Mouse (Mus musculus): ENCODE measurements around the gene Dot1l. TPM values are rescaled to one million over a fixed set of nuclear protein-coding genes. Genes with fewer than 3 reads are reported as not detected.

Gene Dot1l
- polyA plus RNA-seq, 1 experiment from 2014 or later, result 34.5 TPM

- 97% methylated on average over 5 of the region's 5 CpGs for WGBS
- no peak overlapping the region for H3K27ac ChIP-seq (ENCODE audit: low read depth, low read length)
- no peak for ATAC-seq (replicated peaks; ENCODE audit: low FRiP score)
- no peak overlapping the region for H3K9ac ChIP-seq (ENCODE audit: low read length)
- H3K4me1 ChIP-seq (replicated peaks; ENCODE audit: control insufficient read depth, insufficient read depth, low read length), result no peaks in the 10 kb centered on the region
- H3K27me3 ChIP-seq (ENCODE audit: control insufficient read depth, insufficient read depth, low read length), result no peaks in the 10 kb centered on the region; the same call in 1 of the 2 replicates
- H3K36me3 ChIP-seq (ENCODE audit: control insufficient read depth, insufficient read depth, low read length), result peaks cover 4% of the 10 kb centered on the region; the same call in 1 of the 2 replicates
- H3K9me3 ChIP-seq (ENCODE audit: control insufficient read depth, low read length), result no peaks in the 10 kb centered on the region
- H3K4me2 ChIP-seq (ENCODE audit: low read depth, low read length, severe bottlenecking), result no peak overlapping the region
- H3K4me3 ChIP-seq (ENCODE audit: low read depth, low read length), result no peak overlapping the region
- no peak for DNase-seq (ENCODE audit: low spot score)
Observed at GRCm38 (mm10) chr10:80777123-80777522, 22.1 kb downstream of the Dot1l start.

GRCm38 (mm10) chr10:80779565-80779964, 24.6 kb downstream of the Dot1l start:
- Histone ChIP-seq H3K4me3 (ENCODE audit: low read depth, low read length) (no peak overlapping the region), H3K27ac (ENCODE audit: low read depth, low read length) (no peak overlapping the region), H3K4me1 (replicated peaks; ENCODE audit: control insufficient read depth, insufficient read depth, low read length) (no peaks in the 10 kb centered on the region), H3K36me3 (ENCODE audit: control insufficient read depth, insufficient read depth, low read length) (peaks cover 9% of the 10 kb centered on the region; the same call in 1 of the 2 replicates), H3K9me3 (ENCODE audit: control insufficient read depth, low read length) (no peaks in the 10 kb centered on the region), H3K9ac (ENCODE audit: low read length) (no peak overlapping the region), H3K27me3 (ENCODE audit: control insufficient read depth, insufficient read depth, low read length) (no peaks in the 10 kb centered on the region; the same call in 1 of the 2 replicates), H3K4me2 (ENCODE audit: low read depth, low read length, severe bottlenecking) (no peak overlapping the region)
- no peak for DNase-seq (ENCODE audit: low spot score)
- ATAC-seq (replicated peaks; ENCODE audit: low FRiP score), result no peak

GRCm38 (mm10) chr10:80784302-80784701, 29.3 kb downstream of the Dot1l start:
- DNase-seq (ENCODE audit: low spot score) (no peak), ATAC-seq (replicated peaks; ENCODE audit: low FRiP score) (no peak)
- Histone ChIP-seq H3K9me3 (ENCODE audit: control insufficient read depth, low read length) (no peaks in the 10 kb centered on the region), H3K4me3 (ENCODE audit: low read depth, low read length) (no peak overlapping the region), H3K27me3 (ENCODE audit: control insufficient read depth, insufficient read depth, low read length) (no peaks in the 10 kb centered on the region), H3K4me2 (ENCODE audit: low read depth, low read length, severe bottlenecking) (no peak overlapping the region), H3K9ac (ENCODE audit: low read length) (no peak overlapping the region), H3K4me1 (replicated peaks; ENCODE audit: control insufficient read depth, insufficient read depth, low read length) (no peaks in the 10 kb centered on the region), H3K27ac (ENCODE audit: low read depth, low read length) (no peak overlapping the region), H3K36me3 (ENCODE audit: control insufficient read depth, insufficient read depth, low read length) (peaks cover 27% of the 10 kb centered on the region)
- WGBS, result 100% methylated on average over 2 of the region's 2 CpGs

GRCm38 (mm10) chr10:80784871-80785270, 29.9 kb downstream of the Dot1l start:
- H3K4me3 ChIP-seq (ENCODE audit: low read depth, low read length), result no peak overlapping the region
- ATAC-seq (replicated peaks; ENCODE audit: low FRiP score) (no peak), DNase-seq (ENCODE audit: low spot score) (no peak)
- H3K4me2 ChIP-seq (ENCODE audit: low read depth, low read length, severe bottlenecking), result no peak overlapping the region
- H3K27ac ChIP-seq (ENCODE audit: low read depth, low read length), result no peak overlapping the region
- H3K9me3 ChIP-seq (ENCODE audit: control insufficient read depth, low read length), result no peaks in the 10 kb centered on the region
- H3K36me3 ChIP-seq (ENCODE audit: control insufficient read depth, insufficient read depth, low read length), result peaks cover 30% of the 10 kb centered on the region
- WGBS, result 79% methylated on average over 12 of the region's 12 CpGs
- H3K9ac ChIP-seq (ENCODE audit: low read length), result no peak overlapping the region
- no peaks in the 10 kb centered on the region for H3K4me1 ChIP-seq (replicated peaks; ENCODE audit: control insufficient read depth, insufficient read depth, low read length)
- no peaks in the 10 kb centered on the region for H3K27me3 ChIP-seq (ENCODE audit: control insufficient read depth, insufficient read depth, low read length)

- Histone ChIP-seq H3K27me3 (ENCODE audit: control insufficient read depth, insufficient read depth, low read length) (no peaks in the 10 kb centered on the region), H3K9me3 (ENCODE audit: control insufficient read depth, low read length) (no peaks in the 10 kb centered on the region), H3K27ac (ENCODE audit: low read depth, low read length) (no peak overlapping the region), H3K4me1 (replicated peaks; ENCODE audit: control insufficient read depth, insufficient read depth, low read length) (no peaks in the 10 kb centered on the region), H3K36me3 (ENCODE audit: control insufficient read depth, insufficient read depth, low read length) (peaks cover 36% of the 10 kb centered on the region), H3K9ac (ENCODE audit: low read length) (no peak overlapping the region), H3K4me2 (ENCODE audit: low read depth, low read length, severe bottlenecking) (no peak overlapping the region), H3K4me3 (ENCODE audit: low read depth, low read length) (no peak overlapping the region)
- DNase-seq (ENCODE audit: low spot score) (no peak), ATAC-seq (replicated peaks; ENCODE audit: low FRiP score) (no peak)
- 92% methylated on average over 11 of the region's 11 CpGs for WGBS
Observed at GRCm38 (mm10) chr10:80785963-80786362, 31.0 kb downstream of the Dot1l start.

- Histone ChIP-seq H3K9me3 (ENCODE audit: control insufficient read depth, low read length) (no peaks in the 10 kb centered on the region), H3K4me1 (replicated peaks; ENCODE audit: control insufficient read depth, insufficient read depth, low read length) (no peaks in the 10 kb centered on the region), H3K9ac (ENCODE audit: low read length) (no peak overlapping the region), H3K4me3 (ENCODE audit: low read depth, low read length) (no peak overlapping the region), H3K4me2 (ENCODE audit: low read depth, low read length, severe bottlenecking) (no peak overlapping the region), H3K36me3 (ENCODE audit: control insufficient read depth, insufficient read depth, low read length) (peaks cover 47% of the 10 kb centered on the region), H3K27me3 (ENCODE audit: control insufficient read depth, insufficient read depth, low read length) (no peaks in the 10 kb centered on the region), H3K27ac (ENCODE audit: low read depth, low read length) (no peak overlapping the region)
- ATAC-seq (replicated peaks; ENCODE audit: low FRiP score) (no peak), DNase-seq (ENCODE audit: low spot score) (no peak)
- WGBS, result 74% methylated on average over 2 of the region's 2 CpGs
Observed at GRCm38 (mm10) chr10:80787517-80787916, 32.5 kb downstream of the Dot1l start.

GRCm38 (mm10) chr10:80790761-80791404, 35.9 kb downstream of the Dot1l start:
- no peak overlapping the region for H3K9ac ChIP-seq (ENCODE audit: low read length)
- no peaks in the 10 kb centered on the region for H3K9me3 ChIP-seq (ENCODE audit: control insufficient read depth, low read length)
- H3K27me3 ChIP-seq (ENCODE audit: control insufficient read depth, insufficient read depth, low read length), result no peaks in the 10 kb centered on the region
- H3K27ac ChIP-seq (ENCODE audit: low read depth, low read length), result no peak overlapping the region
- ATAC-seq (replicated peaks; ENCODE audit: low FRiP score) (no peak), DNase-seq (ENCODE audit: low spot score) (no peak)
- no peak overlapping the region for H3K4me3 ChIP-seq (ENCODE audit: low read depth, low read length)
- peaks cover 39% of the 10 kb centered on the region for H3K36me3 ChIP-seq (ENCODE audit: control insufficient read depth, insufficient read depth, low read length)
- no peaks in the 10 kb centered on the region for H3K4me1 ChIP-seq (replicated peaks; ENCODE audit: control insufficient read depth, insufficient read depth, low read length)
- 93% methylated on average over 19 of the region's 19 CpGs for WGBS
- H3K4me2 ChIP-seq (ENCODE audit: low read depth, low read length, severe bottlenecking), result no peak overlapping the region

- no peak overlapping the region for H3K27ac ChIP-seq (ENCODE audit: low read depth, low read length)
- peaks cover 39% of the 10 kb centered on the region for H3K36me3 ChIP-seq (ENCODE audit: control insufficient read depth, insufficient read depth, low read length)
- no peak overlapping the region for H3K4me3 ChIP-seq (ENCODE audit: low read depth, low read length)
- DNase-seq (ENCODE audit: low spot score), result no peak
- ATAC-seq (replicated peaks; ENCODE audit: low FRiP score), result no peak
- no peaks in the 10 kb centered on the region for H3K27me3 ChIP-seq (ENCODE audit: control insufficient read depth, insufficient read depth, low read length)
- H3K9me3 ChIP-seq (ENCODE audit: control insufficient read depth, low read length), result no peaks in the 10 kb centered on the region
- WGBS, result 84% methylated on average over 33 of the region's 33 CpGs
- no peak overlapping the region for H3K9ac ChIP-seq (ENCODE audit: low read length)
- peaks cover 2% of the 10 kb centered on the region; the same call in 1 of the 2 replicates for H3K4me1 ChIP-seq (replicated peaks; ENCODE audit: control insufficient read depth, insufficient read depth, low read length)
- H3K4me2 ChIP-seq (ENCODE audit: low read depth, low read length, severe bottlenecking), result no peak overlapping the region
Observed at GRCm38 (mm10) chr10:80791476-80792174, 36.6 kb downstream of the Dot1l start.
